In the genomic region with DNA sequence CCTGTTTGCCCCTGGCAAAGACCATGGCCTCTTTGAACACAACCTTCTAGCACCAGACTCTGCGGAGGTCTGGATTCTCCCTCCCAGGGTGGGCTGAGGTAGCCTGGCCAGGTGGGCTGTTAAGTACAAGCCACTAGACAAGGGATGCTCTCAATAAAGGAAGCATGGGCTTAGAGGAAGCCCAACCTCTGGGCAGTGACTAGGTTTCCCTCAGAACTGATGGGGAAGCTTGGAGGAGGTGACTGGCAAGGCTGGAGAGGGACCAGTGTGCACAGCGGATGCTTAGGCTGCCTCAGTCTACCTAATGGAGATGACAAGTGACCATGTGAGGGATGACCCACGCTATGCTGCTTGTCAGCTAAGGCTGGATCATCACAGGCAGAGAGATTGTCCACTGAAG, we compare ENCODE assay signal across 21 mouse cellular contexts. TPM values are rescaled to one million over a fixed set of nuclear protein-coding genes. Genes with fewer than 3 reads are reported as not detected.
"Had no signal": no experiment of that assay in that cellular context is flagged by ENCODE, and none has a peak within 500 bp of the region (broad histone marks: within the 10 kb centered on the region; RNA-seq: fewer than 3 reads in every experiment).

No protein-coding gene starts in this region.

- H3K4me2 ChIP-seq: lung, embryonic 15.5 days; midbrain, embryonic 11.5 days; midbrain, embryonic 13.5 days; midbrain, embryonic 15.5 days; neural tube, embryonic 12.5 days had no signal

- H3K4me3 ChIP-seq: lung, embryonic 15.5 days; megakaryocyte, embryonic 14.5 days; midbrain, embryonic 13.5 days; midbrain, embryonic 15.5 days; neural tube, embryonic 12.5 days had no signal

- H3K36me3 ChIP-seq: lung, embryonic 15.5 days; midbrain, embryonic 13.5 days; midbrain, embryonic 15.5 days; neural tube, embryonic 12.5 days had no signal

- ATAC-seq: liver, postnatal 0 days; lung, postnatal 0 days; midbrain, embryonic 13.5 days; midbrain, embryonic 15.5 days had no signal

- H3K27ac ChIP-seq: lung, embryonic 15.5 days; macrophage; midbrain, embryonic 13.5 days; midbrain, embryonic 15.5 days; neural tube, embryonic 12.5 days had no signal

- DNase-seq: liver, postnatal 0 days; lung, adult 2 months; lung, postnatal 14 days; lung, postnatal 36 days; right cerebral cortex, postnatal 14 days; thymus, adult 18-20 months; thymus, postnatal 14 days; thymus, postnatal 36 days had no signal

- H3K9me3 ChIP-seq: lung, embryonic 15.5 days; midbrain, embryonic 15.5 days; neural tube, embryonic 12.5 days had no signal

- H3K9ac ChIP-seq: liver, postnatal 0 days; lung, embryonic 15.5 days; midbrain, embryonic 13.5 days; midbrain, embryonic 15.5 days; neural tube, embryonic 12.5 days had no signal

- H3K4me1 ChIP-seq: midbrain, embryonic 13.5 days; midbrain, embryonic 15.5 days had no signal

- H3K27me3 ChIP-seq: lung, embryonic 15.5 days; midbrain, embryonic 13.5 days; neural tube, embryonic 12.5 days had no signal

RNA-seq across cellular contexts. Expression of gene Tbx10, which starts 0.6 kb away (rescaled TPM):
- polyA plus RNA-seq: liver, postnatal 0 days; lung, embryonic 15.5 days; lung, postnatal 0 days; macrophage; midbrain, embryonic 11.5 days; midbrain, embryonic 13.5 days; midbrain, embryonic 15.5 days; midbrain, postnatal 0 days; neural tube, embryonic 12.5 days; neural tube, embryonic 14.5 days; spleen, adult 2 months; stomach, embryonic 14.5 days; thymus, postnatal 0 days had no signal

RNA-seq across cellular contexts. Expression of gene Doc2g, which starts 11.1 kb away (rescaled TPM):
- polyA plus RNA-seq: macrophage had no signal
